Mouse (Mus musculus): ENCODE measurements around the gene Stk10. TPM values are rescaled to one million over a fixed set of nuclear protein-coding genes. Genes with fewer than 3 reads are reported as not detected.

Gene Stk10
- polyA plus RNA-seq, 1 experiment from 2014 or later: 4.1 TPM

DNA sequence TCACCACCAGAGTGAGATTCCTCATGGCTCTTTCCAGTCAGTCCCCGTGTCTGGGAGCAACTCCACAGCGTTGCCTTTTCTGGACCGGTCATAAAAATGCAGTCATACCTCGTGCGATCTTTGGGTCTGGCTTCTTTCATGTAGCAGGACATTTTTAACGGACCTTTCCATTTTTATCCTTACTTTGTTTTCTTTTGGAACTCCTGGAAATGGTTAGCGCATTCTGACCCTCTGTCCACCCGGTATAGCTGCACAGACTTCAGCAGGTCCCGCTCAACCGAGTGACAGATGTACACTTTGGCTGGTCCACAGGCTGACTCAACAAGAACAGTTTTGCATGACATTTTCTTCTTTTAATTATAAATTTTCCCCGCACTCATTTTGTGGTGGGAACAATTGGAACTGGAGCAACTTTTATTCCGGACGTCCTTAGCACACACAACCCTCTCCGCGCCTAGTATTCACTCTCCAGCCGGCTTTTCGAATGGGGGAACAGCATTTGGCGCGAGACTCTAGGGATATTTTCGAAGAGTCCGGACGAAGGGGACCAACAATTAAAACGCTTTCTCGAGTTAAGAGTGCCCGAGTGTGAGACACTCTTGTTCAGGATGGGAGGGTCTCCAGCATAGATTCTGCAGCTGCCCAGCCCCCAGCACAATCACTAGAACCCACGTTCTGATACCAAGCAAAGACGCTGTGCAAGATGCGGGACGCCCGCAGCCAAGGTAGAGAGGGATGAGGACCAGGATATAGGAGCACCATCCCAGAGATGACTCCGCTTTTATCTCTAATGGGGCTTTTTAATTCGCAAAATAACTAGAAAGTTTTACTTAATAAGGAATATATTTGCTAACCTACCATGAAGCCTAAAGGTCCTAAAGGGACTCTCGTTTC is 987 bp upstream of the Stk10 start, which contains the start of gene Efcab9:
Efcab9 (minus strand) TSS at position 211 of the 894 bp plus-strand sequence.
- Histone ChIP-seq H3K9me3 (no peaks in the 10 kb centered on the region), H3K27me3 (replicated peaks) (peaks cover 15% of the 10 kb centered on the region; the same call in 1 of the 2 replicates), H3K4me2 (replicated peaks) (peak within 1 kb of the TSS; percentile 97), H3K9ac (peak within 1 kb of the TSS; percentile 70), H3K4me3 (peak within 1 kb of the TSS; percentile 55), H3K36me3 (no peaks in the 10 kb centered on the region), H3K27ac (no peak within 1 kb of the TSS), H3K4me1 (peaks cover 31% of the 10 kb centered on the region)
- WGBS: 8% methylated on average over 33 of the region's 33 CpGs
- peak; percentile 18; the same call in 1 of the 2 replicates for ATAC-seq (ENCODE audit: low FRiP score, low read depth)

DNA sequence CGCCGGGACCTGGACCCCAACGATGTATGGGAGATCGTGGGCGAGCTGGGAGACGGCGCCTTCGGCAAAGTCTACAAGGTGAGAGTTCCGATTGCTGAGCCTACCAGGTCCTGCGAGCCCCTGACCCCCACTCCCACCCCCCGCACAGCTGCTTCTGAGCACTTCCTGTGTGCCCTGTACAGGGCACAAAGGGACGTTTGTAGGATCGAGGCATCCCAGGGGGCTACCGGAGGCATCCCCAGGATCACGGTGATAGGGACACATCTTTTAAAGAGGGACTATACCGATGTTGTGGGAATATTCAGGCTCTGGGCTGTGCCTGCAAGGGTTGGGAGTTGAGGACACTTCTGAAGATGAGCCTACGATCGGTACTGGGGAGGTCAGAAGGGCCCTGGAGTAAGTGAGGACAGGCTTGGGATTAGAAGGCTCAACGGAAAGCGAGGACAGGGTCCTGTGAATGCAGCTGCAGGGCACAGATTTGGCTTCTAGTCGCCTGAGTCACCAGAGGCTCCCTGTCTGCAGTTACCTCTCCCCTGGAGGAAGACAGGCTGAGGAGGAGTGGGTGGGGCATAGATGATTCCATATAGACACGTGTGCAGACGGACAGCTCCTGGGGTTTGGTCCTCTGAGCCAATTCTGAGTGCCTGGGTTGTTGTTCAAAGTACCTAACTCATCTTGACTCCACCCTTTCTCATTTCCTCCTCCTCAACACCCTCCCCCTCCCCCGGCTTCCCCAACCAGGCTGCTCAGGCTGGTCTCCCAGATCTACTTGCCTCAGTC is 567 bp downstream of the Stk10 start:
- Histone ChIP-seq H3K4me3 (peak overlapping the region; percentile 55), H3K36me3 (no peaks in the 10 kb centered on the region), H3K9ac (peak overlapping the region; percentile 70), H3K4me1 (peaks cover 46% of the 10 kb centered on the region), H3K9me3 (no peaks in the 10 kb centered on the region), H3K4me2 (replicated peaks) (peak overlapping the region; percentile 97), H3K27me3 (replicated peaks) (peaks cover 15% of the 10 kb centered on the region; the same call in 1 of the 2 replicates), H3K27ac (no peak overlapping the region)
- ATAC-seq (ENCODE audit: low FRiP score, low read depth): peak; percentile 55
- whole genome bisulfite sequencing: 2% methylated on average over 24 of the region's 24 CpGs

DNA sequence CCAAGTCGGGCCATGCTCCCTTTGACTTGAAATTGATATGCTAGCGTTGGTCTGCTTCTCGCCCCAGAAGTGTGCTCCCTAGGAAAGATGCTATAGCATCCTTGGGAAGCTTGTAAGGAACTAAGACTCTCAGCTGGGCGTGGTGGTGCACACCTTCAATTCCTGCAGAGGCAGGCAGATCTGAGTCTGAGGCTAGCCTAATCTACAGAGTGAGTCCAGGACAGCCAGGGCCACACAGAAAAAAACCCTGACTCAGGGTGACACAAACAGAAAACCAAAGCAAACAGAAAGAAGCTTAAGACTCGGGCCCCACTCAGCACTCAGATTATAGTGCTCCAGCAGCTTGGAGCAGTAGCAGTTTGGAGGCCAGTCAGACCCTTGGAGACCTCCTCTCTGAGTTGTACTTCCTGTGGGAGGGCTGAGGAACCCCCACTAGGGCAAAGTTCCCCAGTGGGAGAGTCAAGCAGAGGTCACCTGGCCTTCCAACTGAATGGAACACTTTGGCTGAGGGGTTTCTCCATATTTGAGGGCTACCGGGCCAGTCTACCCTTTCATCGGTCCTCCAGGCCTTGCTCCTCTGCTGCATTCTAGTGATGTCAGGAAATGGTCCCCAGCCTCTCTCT is 1.5 kb downstream of the Stk10 start:
- peaks cover 53% of the 10 kb centered on the region for H3K4me1 ChIP-seq
- no peak overlapping the region for H3K4me3 ChIP-seq
- peak overlapping the region; percentile 97 for H3K4me2 ChIP-seq (replicated peaks)
- no peaks in the 10 kb centered on the region for H3K36me3 ChIP-seq
- peaks cover 13% of the 10 kb centered on the region; the same call in 1 of the 2 replicates for H3K27me3 ChIP-seq (replicated peaks)
- no peak overlapping the region for H3K9ac ChIP-seq
- no peaks in the 10 kb centered on the region for H3K9me3 ChIP-seq
- 76% methylated on average over 7 of the region's 7 CpGs for WGBS
- no peak for ATAC-seq (ENCODE audit: low FRiP score, low read depth)
- no peak overlapping the region for H3K27ac ChIP-seq

DNA sequence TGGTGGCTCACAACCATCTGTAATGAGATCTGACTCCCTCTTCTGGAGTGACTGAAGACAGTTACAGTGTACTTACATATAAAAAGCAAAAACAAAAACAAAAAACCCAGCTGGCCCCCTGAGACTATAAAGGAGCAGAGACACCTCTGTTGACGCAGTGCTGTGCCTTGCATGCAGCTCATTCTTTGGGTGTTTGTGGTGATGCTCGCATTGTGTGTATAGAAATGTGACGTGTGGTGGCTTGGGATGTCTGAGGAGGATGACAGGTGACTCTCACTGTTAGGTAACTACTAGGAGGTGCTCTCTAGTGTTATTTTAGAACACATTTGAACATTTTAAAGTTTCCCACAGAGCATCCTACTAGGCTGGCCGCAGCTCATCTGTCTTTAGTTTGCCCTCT is 2.5 kb downstream of the Stk10 start:
- no peaks in the 10 kb centered on the region for H3K36me3 ChIP-seq
- H3K4me1 ChIP-seq: peaks cover 53% of the 10 kb centered on the region
- no peak for ATAC-seq (ENCODE audit: low FRiP score, low read depth)
- H3K4me3 ChIP-seq: no peak overlapping the region
- no peaks in the 10 kb centered on the region for H3K9me3 ChIP-seq
- 96% methylated on average over 4 of the region's 4 CpGs for WGBS
- no peak overlapping the region for H3K4me2 ChIP-seq (replicated peaks)
- peaks cover 13% of the 10 kb centered on the region; the same call in 1 of the 2 replicates for H3K27me3 ChIP-seq (replicated peaks)
- no peak overlapping the region for H3K27ac ChIP-seq
- no peak overlapping the region for H3K9ac ChIP-seq

DNA sequence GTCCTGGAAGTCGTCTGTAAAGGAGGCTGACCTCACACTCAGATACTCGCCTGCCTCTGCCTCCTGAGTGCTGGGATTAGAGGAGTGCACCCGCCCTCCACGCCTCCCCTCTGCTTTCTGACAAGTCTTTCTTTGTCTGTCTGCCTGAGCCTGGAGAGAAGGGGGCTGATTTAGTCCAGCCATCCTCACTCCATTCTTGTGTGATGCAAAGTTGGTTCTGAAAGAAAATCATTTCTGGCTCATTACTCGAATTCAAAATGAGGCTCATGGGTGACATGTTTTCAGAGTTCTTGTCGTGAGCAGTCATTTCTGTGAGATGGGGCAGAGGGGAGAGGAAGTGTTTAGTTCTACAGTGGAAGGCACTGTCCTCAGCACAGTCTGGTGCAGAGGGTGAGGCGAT is 3.8 kb downstream of the Stk10 start:
- 23% methylated on average over 7 of the region's 7 CpGs for WGBS
- H3K27ac ChIP-seq: peak overlapping the region; percentile 37; the same call in 1 of the 2 replicates

DNA sequence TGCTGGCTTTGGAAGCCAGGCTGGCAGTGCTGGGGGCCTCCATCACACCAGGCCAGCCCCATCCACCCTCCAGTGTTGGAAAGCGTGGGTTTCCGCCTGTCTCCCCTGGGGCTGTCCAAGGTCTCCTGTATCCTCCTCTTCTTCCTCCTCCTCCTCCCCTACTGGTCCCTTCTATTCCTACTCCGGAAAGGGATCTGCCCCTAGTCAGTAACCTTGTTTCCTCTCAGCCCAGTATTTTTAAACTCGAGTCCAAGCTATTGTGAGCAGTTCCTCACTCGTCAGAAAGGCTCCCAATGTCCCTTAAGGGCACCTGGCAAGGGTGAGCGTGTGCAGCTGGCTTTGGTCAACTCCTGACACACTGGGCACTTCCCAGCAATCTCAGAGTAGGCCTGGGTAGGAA is 5.3 kb downstream of the Stk10 start:
- Histone ChIP-seq H3K9ac (no peak overlapping the region), H3K27me3 (replicated peaks) (peaks cover 5% of the 10 kb centered on the region; the same call in 1 of the 2 replicates), H3K36me3 (no peaks in the 10 kb centered on the region), H3K4me2 (replicated peaks) (no peak overlapping the region), H3K4me3 (no peak overlapping the region), H3K27ac (no peak overlapping the region), H3K9me3 (no peaks in the 10 kb centered on the region), H3K4me1 (peaks cover 48% of the 10 kb centered on the region)
- ATAC-seq (ENCODE audit: low FRiP score, low read depth): no peak
- 62% methylated on average over 6 of the region's 6 CpGs for WGBS

More for the DNA sequence above, 3.8 kb downstream of the Stk10 start:
- H3K4me1 ChIP-seq: peaks cover 49% of the 10 kb centered on the region
- no peak overlapping the region for H3K4me3 ChIP-seq
- no peaks in the 10 kb centered on the region for H3K36me3 ChIP-seq
- peaks cover 7% of the 10 kb centered on the region; the same call in 1 of the 2 replicates for H3K27me3 ChIP-seq (replicated peaks)
- H3K4me2 ChIP-seq (replicated peaks): no peak overlapping the region
- no peaks in the 10 kb centered on the region for H3K9me3 ChIP-seq
- ATAC-seq (ENCODE audit: low FRiP score, low read depth): 0 out of 2 replicates have a peak, but pooled peaks have one; percentile 23
- no peak overlapping the region for H3K9ac ChIP-seq

DNA sequence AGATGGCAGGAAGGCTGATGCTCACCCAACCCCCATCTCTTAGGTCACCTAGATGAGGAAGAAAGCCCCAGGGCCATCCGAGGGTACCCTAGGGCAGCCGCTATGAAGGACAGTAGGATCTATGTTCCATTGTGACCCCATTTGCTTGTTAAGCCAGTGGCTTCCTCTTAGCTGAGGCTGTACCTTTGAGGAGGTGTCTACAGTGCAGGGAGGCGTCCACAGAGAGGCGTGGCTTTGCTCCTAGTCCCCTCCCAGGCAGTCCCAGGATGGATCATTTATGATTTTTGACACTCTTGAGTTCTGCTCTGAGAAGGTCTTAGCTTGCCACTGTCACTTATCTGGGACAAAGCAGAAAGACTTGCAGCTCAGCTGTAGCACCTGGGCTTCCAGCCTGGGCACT is 5.7 kb downstream of the Stk10 start:
- ATAC-seq (ENCODE audit: low FRiP score, low read depth): no peak
- H3K9me3 ChIP-seq: no peaks in the 10 kb centered on the region
- H3K27me3 ChIP-seq (replicated peaks): peaks cover 5% of the 10 kb centered on the region; the same call in 1 of the 2 replicates
- H3K36me3 ChIP-seq: no peaks in the 10 kb centered on the region
- no peak overlapping the region for H3K9ac ChIP-seq
- H3K4me1 ChIP-seq: peaks cover 44% of the 10 kb centered on the region
- 87% methylated on average over 4 of the region's 4 CpGs for WGBS
- no peak overlapping the region for H3K4me3 ChIP-seq
- no peak overlapping the region for H3K4me2 ChIP-seq (replicated peaks)
- H3K27ac ChIP-seq: no peak overlapping the region

DNA sequence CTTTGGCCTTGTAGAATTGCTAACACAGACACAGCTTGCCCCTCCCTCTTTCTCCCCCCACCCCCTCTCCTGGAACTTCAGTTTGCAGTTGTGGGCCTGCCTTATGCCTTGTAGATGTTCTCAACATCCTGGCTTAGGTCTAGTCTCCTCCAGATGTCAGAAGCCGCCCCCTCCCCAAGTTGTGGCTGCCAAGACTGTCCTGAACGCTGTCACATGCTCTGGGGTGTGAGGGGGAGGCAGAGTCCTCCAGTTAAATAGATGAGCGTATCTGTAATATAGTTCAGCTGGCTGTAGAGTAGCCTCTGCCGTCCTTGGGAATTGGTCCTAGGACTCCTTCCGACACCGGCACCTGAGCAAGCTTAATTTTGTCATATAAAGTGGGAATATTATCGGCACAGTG is 6.6 kb downstream of the Stk10 start:
- no peak overlapping the region for H3K27ac ChIP-seq
- H3K9me3 ChIP-seq: no peaks in the 10 kb centered on the region
- no peak overlapping the region for H3K4me3 ChIP-seq
- peaks cover 35% of the 10 kb centered on the region for H3K4me1 ChIP-seq
- H3K9ac ChIP-seq: no peak overlapping the region
- no peaks in the 10 kb centered on the region for H3K36me3 ChIP-seq
- H3K4me2 ChIP-seq (replicated peaks): no peak overlapping the region
- H3K27me3 ChIP-seq (replicated peaks): peaks cover 2% of the 10 kb centered on the region; the same call in 1 of the 2 replicates
- no peak for ATAC-seq (ENCODE audit: low FRiP score, low read depth)
- WGBS: 95% methylated on average over 7 of the region's 7 CpGs

DNA sequence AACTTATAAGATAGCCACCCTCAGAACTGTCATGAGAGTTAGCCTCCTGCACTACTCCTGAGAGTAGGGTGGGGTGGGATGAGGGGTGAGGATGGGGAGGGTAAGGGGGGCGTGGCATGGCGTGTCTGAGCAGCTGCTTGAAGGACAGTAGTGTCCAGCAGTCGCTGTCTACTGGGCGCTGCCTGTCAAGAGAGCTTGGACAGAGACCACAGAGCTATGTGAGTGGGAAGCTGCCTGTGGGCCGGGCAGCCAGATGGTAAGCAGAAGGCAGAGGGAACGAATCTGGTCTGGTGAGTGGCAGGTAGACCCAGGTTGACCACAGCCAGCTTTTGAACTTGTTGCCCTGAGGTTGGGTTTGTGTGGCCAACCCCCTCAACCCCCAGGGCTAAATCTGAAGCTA is 7.4 kb downstream of the Stk10 start:
- no peak overlapping the region for H3K27ac ChIP-seq
- no peaks in the 10 kb centered on the region for H3K27me3 ChIP-seq (replicated peaks)
- no peak for ATAC-seq (ENCODE audit: low FRiP score, low read depth)
- no peaks in the 10 kb centered on the region for H3K36me3 ChIP-seq
- H3K4me2 ChIP-seq (replicated peaks): no peak overlapping the region
- no peak overlapping the region for H3K9ac ChIP-seq
- H3K4me3 ChIP-seq: no peak overlapping the region
- peaks cover 33% of the 10 kb centered on the region for H3K4me1 ChIP-seq
- H3K9me3 ChIP-seq: no peaks in the 10 kb centered on the region
- 83% methylated on average over 6 of the region's 6 CpGs for WGBS

DNA sequence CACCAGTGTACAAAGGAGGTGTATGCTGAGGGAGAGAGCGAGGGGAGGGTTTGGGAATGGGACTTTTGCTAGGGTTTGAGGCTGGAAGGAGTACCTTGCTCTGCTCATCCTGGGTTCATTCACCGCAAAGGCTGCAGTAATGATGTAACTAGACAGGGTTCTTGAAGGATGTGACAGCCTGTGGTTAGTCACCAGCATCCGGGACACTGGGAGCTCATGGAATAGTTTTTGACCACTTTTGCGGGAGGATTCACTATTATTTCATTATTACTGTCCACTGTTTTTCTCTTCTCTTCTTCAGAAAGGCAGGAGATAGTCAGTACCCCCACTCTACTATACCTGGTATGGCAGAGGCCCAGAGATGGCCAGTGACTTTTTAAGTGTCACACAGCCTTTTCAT is 9.1 kb downstream of the Stk10 start:
- no peak overlapping the region for H3K4me3 ChIP-seq
- peaks cover 29% of the 10 kb centered on the region for H3K4me1 ChIP-seq
- no peaks in the 10 kb centered on the region for H3K27me3 ChIP-seq (replicated peaks)
- no peaks in the 10 kb centered on the region for H3K36me3 ChIP-seq
- no peak for ATAC-seq (ENCODE audit: low FRiP score, low read depth)
- no peak overlapping the region for H3K27ac ChIP-seq
- H3K9ac ChIP-seq: no peak overlapping the region
- 96% methylated on average over 4 of the region's 4 CpGs for WGBS
- H3K9me3 ChIP-seq: no peaks in the 10 kb centered on the region
- no peak overlapping the region for H3K4me2 ChIP-seq (replicated peaks)

DNA sequence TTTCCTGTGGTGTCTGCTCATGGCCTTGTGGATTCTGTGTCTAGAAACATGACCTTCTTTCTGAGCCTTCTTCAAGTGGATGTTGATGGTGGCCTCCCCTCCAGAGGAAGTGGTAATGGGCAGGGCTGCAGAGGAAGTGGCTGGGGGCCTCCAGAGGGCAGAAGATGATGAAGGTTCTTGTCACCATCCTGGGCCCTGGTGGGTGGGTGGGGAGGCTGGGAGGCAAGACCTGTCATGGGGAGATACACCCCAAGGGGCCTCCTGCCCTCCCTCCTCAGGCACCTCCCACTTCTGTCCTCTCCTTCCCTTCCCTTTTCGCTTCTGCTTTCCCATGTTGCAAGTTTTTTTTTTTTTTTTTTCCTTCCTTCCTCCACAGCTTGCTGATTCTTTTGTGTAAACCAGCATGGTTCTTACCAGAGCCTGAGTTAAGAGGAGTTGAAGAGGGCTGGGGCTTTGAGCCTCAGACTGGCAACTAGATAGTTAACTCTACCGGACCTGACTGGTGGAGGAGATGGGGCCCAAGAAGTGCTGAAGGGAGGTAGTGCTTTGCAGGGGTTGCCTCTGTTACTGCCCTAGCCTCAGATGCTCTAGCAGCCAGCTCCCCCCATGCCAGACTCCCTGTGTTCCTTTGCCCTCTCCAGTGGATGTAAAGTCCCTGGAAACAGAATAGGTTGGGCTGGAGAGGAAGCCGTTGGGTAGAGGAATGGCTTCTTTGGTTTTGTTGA is 9.7 kb downstream of the Stk10 start:
- WGBS: 50% methylated on average over 2 of the region's 3 CpGs
- Histone ChIP-seq H3K9me3 (no peaks in the 10 kb centered on the region), H3K27me3 (replicated peaks) (no peaks in the 10 kb centered on the region), H3K36me3 (no peaks in the 10 kb centered on the region), H3K27ac (no peak overlapping the region), H3K4me2 (replicated peaks) (no peak overlapping the region), H3K4me3 (no peak overlapping the region), H3K4me1 (peaks cover 23% of the 10 kb centered on the region), H3K9ac (no peak overlapping the region)
- no peak for ATAC-seq (ENCODE audit: low FRiP score, low read depth)
